Comparison of ENCODE assay signal across 8 mouse cellular contexts in genomic region chr9:107569270-107569669, GRCm38 (mm10). TPM values are rescaled to one million over a fixed set of nuclear protein-coding genes. Genes with fewer than 3 reads are reported as not detected.
DNase-seq lines count a peak whose midpoint lies in the region; ATAC-seq and TF ChIP-seq lines count a peak whose summit lies in the region.

No protein-coding gene starts in this region.

- peak overlapping the region; percentile 90 for H3K9ac ChIP-seq in liver, embryonic 12.5 days

- peak; percentile 50 for DNase-seq in embryo, embryonic 10 days (ENCODE audit: low spot score)
- no peak for DNase-seq in embryo, embryonic 10.5 days (ENCODE audit: low spot score)
- no peak for DNase-seq in testis, postnatal 10 days (ENCODE audit: low spot score)
- peak; percentile 61 for DNase-seq in testis, postnatal 14 days (ENCODE audit: low spot score)
- no peak for DNase-seq in thymus, postnatal 10 days (ENCODE audit: low spot score in 2 of 2)
- no peak for DNase-seq in urinary bladder, adult 2 months (ENCODE audit: low spot score)

- no peak for TF ChIP-seq CTCF in testis, adult 2 months (IDR thresholded peaks at IDR 0.05; ENCODE audit: control insufficient read depth, insufficient read depth, insufficient replicate concordance, low read depth, low read length)

- TF ChIP-seq POLR2A in testis, adult 2 months (IDR thresholded peaks at IDR 0.05; ENCODE audit: control insufficient read depth, low read depth, low read length): no peak

- H3K4me3 ChIP-seq in testis, adult 2 months (ENCODE audit: control insufficient read depth, low read depth, low read length): peak overlapping the region; percentile 93
- peak overlapping the region; percentile 75 for H3K4me3 ChIP-seq in liver, embryonic 12.5 days

- peak overlapping the region; percentile 91 for H3K27ac ChIP-seq in testis, adult 2 months (ENCODE audit: control insufficient read depth, insufficient read depth, low read depth, low read length)
- H3K27ac ChIP-seq in liver, embryonic 12.5 days: peak overlapping the region; percentile 94

- no peaks in the 10 kb centered on the region for H3K36me3 ChIP-seq in testis, adult 2 months (ENCODE audit: control insufficient read depth, insufficient read depth, low read length)
- H3K36me3 ChIP-seq in liver, embryonic 12.5 days: peaks cover 51% of the 10 kb centered on the region

- under 1% methylated on average over 23 of the region's 23 CpGs for WGBS in liver, embryonic 12.5 days (ENCODE audit: insufficient replicate concordance)

- H3K4me1 ChIP-seq in testis, adult 2 months (ENCODE audit: control insufficient read depth, insufficient read depth, low read length): peaks cover 23% of the 10 kb centered on the region
- H3K4me1 ChIP-seq in liver, embryonic 12.5 days: peaks cover 85% of the 10 kb centered on the region

- peak overlapping the region; percentile 86 for H3K4me2 ChIP-seq in liver, embryonic 12.5 days

- ATAC-seq in liver, embryonic 12.5 days: peak; percentile 11

- no peaks in the 10 kb centered on the region for H3K27me3 ChIP-seq in testis, adult 2 months (ENCODE audit: control insufficient read depth, insufficient read depth, low read length)
- H3K27me3 ChIP-seq in liver, embryonic 12.5 days (replicated peaks): no peaks in the 10 kb centered on the region

- no peaks in the 10 kb centered on the region for H3K9me3 ChIP-seq in liver, embryonic 12.5 days (replicated peaks)

RNA-seq across cellular contexts. Expression of gene Hyal2, which starts 1.5 kb away (rescaled TPM):
- 6.4 and 6.5 TPM in 2 replicates for polyA plus RNA-seq in testis, adult 2 months (2012; rRNA removed)
- polyA plus RNA-seq in liver, embryonic 12.5 days (2016; fragmentation: Nextera tagmentation; extraction: Ambion mirVana): 53.9 and 57.6 TPM in 2 replicates
- 24.0 and 35.6 TPM in 2 replicates for polyA plus RNA-seq in urinary bladder, adult 2 months (2012; rRNA removed)

RNA-seq across cellular contexts. Expression of gene Tusc2, which starts 6.2 kb away (rescaled TPM):
- polyA plus RNA-seq in testis, adult 2 months (2012; rRNA removed): 28.4 and 31.7 TPM in 2 replicates
- 48.6 and 52.7 TPM in 2 replicates for polyA plus RNA-seq in liver, embryonic 12.5 days (2016; fragmentation: Nextera tagmentation; extraction: Ambion mirVana)
- 43.9 and 50.6 TPM in 2 replicates for polyA plus RNA-seq in urinary bladder, adult 2 months (2012; rRNA removed)

RNA-seq across cellular contexts. Expression of gene Hyal1, which starts 7.5 kb away (rescaled TPM):
- polyA plus RNA-seq in testis, adult 2 months (2012; rRNA removed): 4.0 and 5.0 TPM in 2 replicates
- polyA plus RNA-seq in liver, embryonic 12.5 days (2016; fragmentation: Nextera tagmentation; extraction: Ambion mirVana): 3.6 and 3.9 TPM in 2 replicates
- 16.8 and 24.9 TPM in 2 replicates for polyA plus RNA-seq in urinary bladder, adult 2 months (2012; rRNA removed)

RNA-seq across cellular contexts. Expression of gene Naa80, which starts 9.4 kb away (rescaled TPM):
- polyA plus RNA-seq in testis, adult 2 months (2012; rRNA removed): 136 and 139 TPM in 2 replicates
- 12.5 and 12.9 TPM in 2 replicates for polyA plus RNA-seq in liver, embryonic 12.5 days (2016; fragmentation: Nextera tagmentation; extraction: Ambion mirVana)
- 24.6 and 37.3 TPM in 2 replicates for polyA plus RNA-seq in urinary bladder, adult 2 months (2012; rRNA removed)

RNA-seq across cellular contexts. Expression of gene Hyal3, which starts 11.3 kb away (rescaled TPM):
- 1.6 and 1.8 TPM in 2 replicates for polyA plus RNA-seq in testis, adult 2 months (2012; rRNA removed)
- 0.99 and 1.2 TPM in 2 replicates for polyA plus RNA-seq in liver, embryonic 12.5 days (2016; fragmentation: Nextera tagmentation; extraction: Ambion mirVana)
- 0.50 and 0.52 TPM in 2 replicates for polyA plus RNA-seq in urinary bladder, adult 2 months (2012; rRNA removed)

Comparison
In these comparisons a context has a peak if more than half of its experiments do, and no peak if none do; other contexts are left out.
1. DNase-seq: peak in embryo, embryonic 10 days (single experiment) and testis, postnatal 14 days (single experiment); none in embryo, embryonic 10.5 days (single experiment), testis, postnatal 10 days (single experiment), thymus, postnatal 10 days (0 of 2) and urinary bladder, adult 2 months (single experiment).